Mouse (Mus musculus) forebrain, embryonic 11.5 days (tissue): ENCODE data around the gene Cd93. TPM values are rescaled to one million over a fixed set of nuclear protein-coding genes. Genes with fewer than 3 reads are reported as not detected.

Source experiments
- ATAC-seq: fragments of 200-750 bp; cut with Nextera tagmentation; replicated peaks from 2 replicates; pipeline ENCODE4 v1.8.0; 2017; ENCODE audit warnings: moderate TSS enrichment; ENCODE audit not compliant: low FRiP score
- DNase-seq: peaks from one replicate; pipeline ENCODE4 v3.0.0-alpha.2; 2017; ENCODE audit warnings: low spot score
- H3K27ac ChIP-seq: fragments of 300-500 bp; sonication (generic); 2 replicates; pipeline ENCODE4 v1.5.1; 2014; ENCODE audit warnings: low read depth, low read length
- H3K27me3 ChIP-seq: fragments of 300-500 bp; sonication (generic); 2 replicates; pipeline ENCODE4 v1.6.1; 2014; ENCODE audit warnings: mild to moderate bottlenecking, low read length, mixed read lengths; ENCODE audit not compliant: control insufficient read depth, insufficient read depth
- H3K36me3 ChIP-seq: fragments of 300-500 bp; sonication (generic); 2 replicates; pipeline ENCODE4 v1.6.1; 2014; ENCODE audit warnings: mild to moderate bottlenecking, low read length, moderate library complexity, mixed read lengths; ENCODE audit not compliant: control insufficient read depth, insufficient read depth
- H3K4me1 ChIP-seq: fragments of 300-500 bp; sonication (generic); replicated peaks from 2 replicates; pipeline ENCODE4 v1.6.1; 2014; ENCODE audit warnings: low read length, mixed read lengths; ENCODE audit not compliant: control insufficient read depth, insufficient read depth
- H3K4me2 ChIP-seq: fragments of 300-500 bp; sonication (generic); 2 replicates; pipeline ENCODE4 v1.6.1; 2014; ENCODE audit warnings: low read depth, mild to moderate bottlenecking, low read length, moderate library complexity, mixed read lengths; ENCODE audit not compliant: severe bottlenecking
- H3K4me3 ChIP-seq: fragments of 300-500 bp; sonication (generic); 2 replicates; pipeline ENCODE4 v1.5.1; 2014; ENCODE audit warnings: low read depth, low read length
- H3K9ac ChIP-seq: fragments of 300-500 bp; sonication (generic); 2 replicates; pipeline ENCODE4 v1.6.1; 2014; ENCODE audit warnings: low read length
- H3K9me3 ChIP-seq: fragments of 300-500 bp; sonication (generic); 2 replicates; pipeline ENCODE4 v1.6.1; 2016; ENCODE audit warnings: low read length, mixed read lengths; ENCODE audit not compliant: control insufficient read depth
- WGBS: fragments of 180-500 bp; shearing (Covaris S2); extraction: QIAGEN DNeasy Blood & Tissue Kit; methylation state at CpG from one replicate; pipeline ENCODE4 v1.1.7; 2014; 5-methylcytosine and 5-hydroxymethylcytosine counted together
- polyA plus RNA-seq: library from polyadenylated mRNA; unstranded; fragments of >200 nt; fragmentation: Nextera tagmentation; extraction: Ambion mirVana; gene quantifications from 2 replicates; pipeline ENCODE4 v1.2.1, GENCODE M21; 2014

The Cd93 gene
- 5.2 and 5.8 TPM in 2 replicates for polyA plus RNA-seq

DNA sequence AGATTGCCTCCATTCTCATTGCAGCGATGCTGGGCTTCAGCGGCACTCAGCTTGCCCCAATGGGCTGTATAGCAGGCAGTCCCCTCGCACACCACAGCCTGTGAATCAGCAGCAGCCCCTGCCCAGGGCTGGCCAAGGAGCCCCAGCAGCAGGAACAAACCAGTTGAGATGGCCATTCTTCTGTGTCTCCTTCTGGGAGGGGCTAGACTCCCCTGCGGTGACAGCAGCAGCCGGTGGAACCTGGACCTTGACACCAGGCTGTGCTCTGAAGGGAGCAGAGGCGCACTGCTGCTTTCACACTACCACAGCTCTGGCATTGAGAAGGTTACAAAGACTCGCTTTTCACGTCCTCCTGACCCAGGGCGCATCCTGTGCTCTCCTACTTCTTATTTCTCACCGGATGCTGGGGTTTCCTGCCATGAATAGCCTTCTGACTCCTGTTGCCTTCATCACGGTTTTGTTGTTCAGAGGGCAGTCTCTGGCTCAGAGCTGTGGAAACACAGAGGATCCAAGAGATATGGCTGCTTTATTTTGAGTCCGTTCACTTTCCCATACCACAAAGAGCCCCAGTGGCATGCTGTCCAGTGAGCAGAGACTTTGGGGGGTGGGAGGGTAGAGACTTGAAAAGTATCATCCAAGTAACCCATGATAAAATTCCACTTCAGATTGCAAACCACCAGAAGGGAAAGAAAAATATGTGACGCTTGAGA, at the start of gene Cd93:
Gene Cd93 (minus strand): TSS at position 315 of the 710 bp plus-strand sequence.
- H3K4me3 ChIP-seq: no peak within 1 kb of the TSS

DNA sequence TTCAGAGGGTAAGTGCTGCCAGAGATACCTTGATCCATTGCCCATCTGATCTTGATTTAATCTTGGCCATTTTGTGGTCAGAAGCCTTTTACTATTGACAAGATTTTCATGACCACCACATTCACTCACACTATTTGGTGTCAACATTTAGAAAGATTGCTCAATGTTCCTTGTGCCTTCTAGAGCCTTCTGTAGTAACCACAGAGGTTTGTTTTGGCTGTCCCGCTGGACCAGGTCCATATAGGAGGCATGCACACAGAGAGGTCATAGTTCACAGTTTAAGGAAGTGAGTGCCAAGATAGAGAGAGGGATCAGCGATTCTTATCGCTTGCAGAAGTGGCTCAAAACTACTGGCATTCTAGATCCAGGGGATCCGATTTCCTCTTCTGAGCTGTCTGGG, 48.7 kb upstream of the Cd93 start:
- Histone ChIP-seq H3K9ac (no peak overlapping the region), H3K4me2 (no peak overlapping the region), H3K27ac (no peak overlapping the region), H3K9me3 (no peaks in the 10 kb centered on the region), H3K4me1 (no peaks in the 10 kb centered on the region), H3K36me3 (no peaks in the 10 kb centered on the region), H3K27me3 (no peaks in the 10 kb centered on the region), H3K4me3 (no peak overlapping the region)
- WGBS: 87% methylated on average over 4 of the region's 4 CpGs
- ATAC-seq: no peak
- no peak for DNase-seq

More for the DNA sequence above, at the start of gene Cd93:
- Histone ChIP-seq H3K9me3 (no peaks in the 10 kb centered on the region), H3K36me3 (no peaks in the 10 kb centered on the region), H3K9ac (no peak within 1 kb of the TSS), H3K27ac (no peak within 1 kb of the TSS), H3K27me3 (no peaks in the 10 kb centered on the region), H3K4me2 (no peak within 1 kb of the TSS), H3K4me1 (no peaks in the 10 kb centered on the region)
- no peak for DNase-seq
- no peak; the same call in 1 of the 2 replicates for ATAC-seq
- WGBS: 63% methylated on average over 13 of the region's 13 CpGs

DNA sequence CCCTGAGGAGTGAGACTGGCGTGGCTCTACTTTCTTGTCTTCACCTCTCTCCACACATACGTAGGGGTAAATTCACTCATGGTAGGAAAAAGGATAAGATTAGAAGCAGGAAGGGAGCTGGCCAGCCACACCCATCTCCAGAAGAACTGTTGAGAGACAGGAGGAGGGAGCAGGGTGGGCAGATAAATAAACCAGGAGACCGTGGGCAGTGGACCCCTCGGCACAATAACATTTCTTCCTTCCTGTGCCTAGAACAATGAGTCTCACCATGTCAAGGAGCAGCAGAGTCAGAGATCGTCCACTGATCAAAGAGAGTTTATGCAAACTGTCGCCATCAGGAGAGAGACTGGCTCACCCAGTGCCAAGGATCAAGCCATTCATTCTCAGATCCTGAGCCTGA, 46.8 kb upstream of the Cd93 start:
- ATAC-seq (0 out of 2 replicates have a peak, but pooled peaks have one; percentile 36), DNase-seq (no peak)
- H3K4me3 ChIP-seq: no peak overlapping the region
- no peak overlapping the region for H3K27ac ChIP-seq
- WGBS: 68% methylated on average over 6 of the region's 6 CpGs
- no peaks in the 10 kb centered on the region for H3K36me3 ChIP-seq
- H3K9me3 ChIP-seq: no peaks in the 10 kb centered on the region
- H3K9ac ChIP-seq: no peak overlapping the region
- no peaks in the 10 kb centered on the region for H3K27me3 ChIP-seq
- H3K4me2 ChIP-seq: no peak overlapping the region
- no peaks in the 10 kb centered on the region for H3K4me1 ChIP-seq

DNA sequence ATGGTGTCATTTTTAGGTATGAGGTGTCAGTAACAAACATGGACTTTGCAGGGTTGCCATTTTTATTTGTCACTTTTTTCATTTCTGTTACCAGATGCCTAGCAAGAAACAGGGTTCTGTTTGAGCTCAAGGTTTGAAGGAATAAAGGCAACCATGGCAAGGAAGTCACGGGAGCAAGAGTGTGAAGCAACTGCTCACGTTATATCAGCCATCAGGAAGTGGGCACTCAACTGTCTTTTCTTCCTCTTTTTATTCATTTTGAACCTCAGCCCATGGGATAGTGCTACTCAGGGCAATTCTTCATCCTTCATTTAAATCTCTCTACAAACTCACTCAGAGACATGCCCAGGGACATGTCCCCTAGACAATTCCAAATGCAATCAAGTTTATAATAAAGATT, 45.5 kb upstream of the Cd93 start:
- DNase-seq (no peak), ATAC-seq (no peak)
- Histone ChIP-seq H3K36me3 (no peaks in the 10 kb centered on the region), H3K27me3 (no peaks in the 10 kb centered on the region), H3K4me3 (no peak overlapping the region), H3K9me3 (no peaks in the 10 kb centered on the region), H3K9ac (no peak overlapping the region), H3K27ac (no peak overlapping the region), H3K4me2 (no peak overlapping the region), H3K4me1 (no peaks in the 10 kb centered on the region)
- 82% methylated on average over 2 of the region's 2 CpGs for WGBS

DNA sequence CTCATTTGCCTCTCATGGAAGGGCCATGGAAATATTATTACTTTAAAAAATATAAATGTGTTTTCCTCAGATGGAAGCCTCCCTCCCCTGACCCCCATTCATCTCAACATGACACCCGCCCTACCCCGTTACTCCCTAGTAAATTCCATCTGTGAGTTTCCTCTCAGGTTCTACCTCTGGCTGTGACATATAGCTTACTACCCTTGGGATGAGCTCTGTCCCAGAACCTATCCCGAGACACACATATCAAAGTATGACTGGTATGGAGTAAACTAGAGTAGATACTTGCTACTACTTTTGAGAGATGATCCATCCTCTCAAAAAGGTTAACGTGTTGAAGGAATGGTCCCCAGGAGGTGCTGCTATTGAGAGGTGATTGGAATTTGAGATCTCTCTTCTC, 42.2 kb upstream of the Cd93 start:
- no peaks in the 10 kb centered on the region for H3K9me3 ChIP-seq
- H3K4me3 ChIP-seq: no peak overlapping the region
- WGBS: 92% methylated on average over 4 of the region's 4 CpGs
- no peak overlapping the region for H3K27ac ChIP-seq
- DNase-seq: no peak
- no peaks in the 10 kb centered on the region for H3K36me3 ChIP-seq
- H3K4me2 ChIP-seq: no peak overlapping the region
- no peak overlapping the region for H3K9ac ChIP-seq
- no peak for ATAC-seq
- no peaks in the 10 kb centered on the region for H3K4me1 ChIP-seq
- no peaks in the 10 kb centered on the region for H3K27me3 ChIP-seq

DNA sequence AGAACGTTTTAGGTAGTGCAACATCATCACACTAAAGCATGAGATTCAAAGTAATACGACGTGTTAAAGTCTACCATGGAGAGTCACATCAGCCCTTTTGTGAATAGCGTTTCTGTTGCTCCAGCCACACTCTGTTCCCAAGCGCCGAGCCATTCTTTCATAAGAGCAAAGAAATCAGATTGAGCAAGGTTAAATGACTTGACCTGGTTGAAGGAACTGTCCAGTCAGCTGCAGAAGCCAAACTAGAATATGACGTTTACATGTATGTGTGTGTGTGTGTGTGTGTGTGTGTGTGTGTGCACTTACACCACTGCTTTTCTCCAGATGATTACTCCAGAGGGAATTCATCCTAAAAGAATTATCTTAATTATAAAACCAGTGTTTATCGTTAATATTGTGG, 37.0 kb upstream of the Cd93 start:
- Histone ChIP-seq H3K27me3 (no peaks in the 10 kb centered on the region), H3K9ac (no peak overlapping the region), H3K27ac (no peak overlapping the region), H3K36me3 (no peaks in the 10 kb centered on the region), H3K4me3 (no peak overlapping the region), H3K4me1 (no peaks in the 10 kb centered on the region), H3K9me3 (no peaks in the 10 kb centered on the region), H3K4me2 (no peak overlapping the region)
- ATAC-seq (no peak), DNase-seq (no peak)
- 90% methylated on average over 8 of the region's 8 CpGs for WGBS

DNA sequence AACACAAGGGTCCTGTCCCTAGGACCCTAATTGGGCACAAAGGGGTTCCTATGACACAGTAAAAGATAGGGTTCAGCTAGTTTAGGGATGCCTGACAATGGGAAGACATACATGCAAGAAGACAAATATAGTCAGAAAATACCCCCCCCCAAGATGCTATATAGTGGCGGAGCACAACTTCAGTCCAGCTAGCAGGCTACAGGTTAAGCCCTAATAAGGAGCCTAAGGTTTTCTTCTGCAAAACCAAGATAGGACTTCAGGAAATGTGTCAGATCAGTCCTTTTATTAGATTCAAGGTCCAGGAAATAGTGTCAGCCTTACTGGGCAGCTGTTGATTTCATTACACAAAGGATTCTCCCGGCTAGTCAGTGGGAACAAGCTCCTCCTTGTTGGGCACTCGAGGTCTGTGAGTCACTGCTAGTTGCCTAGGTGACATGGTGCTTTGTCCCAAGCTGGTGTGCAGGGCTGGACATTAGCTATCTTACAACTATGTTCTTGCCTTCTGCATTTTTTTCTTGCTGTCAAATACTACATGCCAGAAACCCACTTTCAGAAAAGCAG, 34.9 kb upstream of the Cd93 start:
- DNase-seq (no peak), ATAC-seq (peak; percentile 73; the same call in 1 of the 2 replicates)
- Histone ChIP-seq H3K4me3 (no peak overlapping the region), H3K4me1 (no peaks in the 10 kb centered on the region), H3K9ac (no peak overlapping the region), H3K9me3 (no peaks in the 10 kb centered on the region), H3K27me3 (no peaks in the 10 kb centered on the region), H3K4me2 (no peak overlapping the region), H3K27ac (no peak overlapping the region), H3K36me3 (no peaks in the 10 kb centered on the region)
- 32% methylated on average over 3 of the region's 3 CpGs for WGBS

DNA sequence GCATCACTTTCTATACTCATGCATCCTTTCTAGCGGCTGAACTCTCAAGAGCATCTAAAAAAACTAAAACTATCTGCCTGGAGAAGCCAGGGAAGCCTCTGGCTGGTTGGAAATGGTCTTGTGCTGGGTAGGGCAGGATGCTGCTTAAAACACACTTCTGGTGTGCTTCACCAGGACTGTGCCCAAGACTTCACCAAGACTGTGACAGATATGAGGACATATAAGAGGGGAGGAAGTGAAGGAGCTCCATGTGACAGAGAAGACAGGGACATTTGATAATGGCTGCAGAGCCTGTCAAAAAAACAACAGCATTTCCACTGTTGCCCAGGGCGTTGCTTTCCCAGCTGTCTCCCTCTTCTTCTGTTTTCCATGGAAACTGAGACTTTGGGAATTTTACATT, 34.0 kb upstream of the Cd93 start:
- no peaks in the 10 kb centered on the region for H3K4me1 ChIP-seq
- H3K4me3 ChIP-seq: no peak overlapping the region
- no peaks in the 10 kb centered on the region for H3K36me3 ChIP-seq
- WGBS: 77% methylated on average over 2 of the region's 2 CpGs
- no peak for ATAC-seq
- H3K27me3 ChIP-seq: no peaks in the 10 kb centered on the region
- H3K9ac ChIP-seq: no peak overlapping the region
- no peaks in the 10 kb centered on the region for H3K9me3 ChIP-seq
- DNase-seq: no peak
- H3K4me2 ChIP-seq: no peak overlapping the region
- H3K27ac ChIP-seq: no peak overlapping the region

DNA sequence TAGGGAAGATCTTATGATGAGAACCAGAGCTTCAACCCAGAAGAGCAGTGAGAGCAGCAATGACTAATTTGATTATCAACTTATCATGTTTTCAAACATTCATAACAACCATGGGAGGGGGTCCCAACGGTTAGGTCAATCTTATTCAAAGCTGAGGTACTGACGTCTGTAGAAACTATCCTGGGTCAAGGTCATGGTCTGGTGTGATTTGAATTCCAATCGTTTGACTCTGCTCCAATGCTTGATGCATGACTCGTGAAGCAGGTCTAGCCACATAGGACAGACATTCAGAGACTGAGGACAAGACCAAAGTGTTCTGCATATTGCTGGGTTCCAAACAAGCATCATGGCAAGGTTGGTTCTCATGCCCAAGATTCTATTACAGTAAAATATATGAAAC, 33.2 kb upstream of the Cd93 start:
- Histone ChIP-seq H3K4me2 (no peak overlapping the region), H3K36me3 (no peaks in the 10 kb centered on the region), H3K9ac (no peak overlapping the region), H3K9me3 (no peaks in the 10 kb centered on the region), H3K27ac (no peak overlapping the region), H3K27me3 (no peaks in the 10 kb centered on the region), H3K4me3 (no peak overlapping the region), H3K4me1 (no peaks in the 10 kb centered on the region)
- ATAC-seq (no peak), DNase-seq (no peak)
- 74% methylated on average over 4 of the region's 4 CpGs for WGBS
